Mouse (Mus musculus) adrenal gland (tissue): ENCODE results near the gene Tap2.

Experiments used
- intact Hi-C: fragments of 180-260 bp; cut with DNase I; formaldehyde crosslinking; loops from one replicate; pipeline ENCODE4 v1.15.1; 2025

Gene Tap2

GRCm38 (mm10) chr17:34193468-34193867 lies 9.9 kb upstream of the Tap2 start:
- intact Hi-C loops: no loop called here

- intact Hi-C loops: no loop called here
Observed at GRCm38 (mm10) chr17:34194723-34195122, 8.6 kb upstream of the Tap2 start.

GRCm38 (mm10) chr17:34196491-34196890 lies 6.8 kb upstream of the Tap2 start:
- intact Hi-C loops: no loop called here

- intact Hi-C loops: no loop called here
Observed at GRCm38 (mm10) chr17:34196941-34197894, 6.1 kb upstream of the Tap2 start, which contains the start of gene Psmb8. Gene Psmb8 (plus strand): TSS chr17:34197721.

GRCm38 (mm10) chr17:34197904-34198520 lies 5.3 kb upstream of the Tap2 start:
- intact Hi-C loops: loop anchor here (2.0 kb wide), 1 partner anchor 27 kb away; no protein-coding TSS in a partner anchor

GRCm38 (mm10) chr17:34198521-34198912 lies 4.8 kb upstream of the Tap2 start:
- intact Hi-C loops: loop anchor here (2.0 kb wide), 1 partner anchor 28 kb away; no protein-coding TSS in a partner anchor

- intact Hi-C loops: loop anchor here (2.0 kb wide), 1 partner anchor 28 kb away; no protein-coding TSS in a partner anchor
Observed at GRCm38 (mm10) chr17:34199050-34199619, 4.2 kb upstream of the Tap2 start.

- intact Hi-C loops: no loop called here
Observed at GRCm38 (mm10) chr17:34200047-34200446, 3.3 kb upstream of the Tap2 start.

- intact Hi-C loops: no loop called here
Observed at GRCm38 (mm10) chr17:34200772-34201505, 2.4 kb upstream of the Tap2 start.

GRCm38 (mm10) chr17:34201506-34202055 lies 1.7 kb upstream of the Tap2 start:
- intact Hi-C loops: no loop called here

- intact Hi-C loops: no loop called here
Observed at GRCm38 (mm10) chr17:34202760-34203442, 426 bp upstream of the Tap2 start.

- intact Hi-C loops: loop anchor here (2.0 kb wide), 1 partner anchor 30 kb away; no protein-coding TSS in a partner anchor
Observed at GRCm38 (mm10) chr17:34204303-34205010, 1.1 kb downstream of the Tap2 start.

- intact Hi-C loops: loop anchor here (2.0 kb wide), 1 partner anchor 30 kb away; no protein-coding TSS in a partner anchor
Observed at GRCm38 (mm10) chr17:34205021-34205745, 1.9 kb downstream of the Tap2 start.

- intact Hi-C loops: loop anchor here (2.0 kb wide), 1 partner anchor 29 kb away; no protein-coding TSS in a partner anchor
Observed at GRCm38 (mm10) chr17:34205746-34206176, 2.4 kb downstream of the Tap2 start.

GRCm38 (mm10) chr17:34206731-34207130 lies 3.4 kb downstream of the Tap2 start:
- intact Hi-C loops: no loop called here

GRCm38 (mm10) chr17:34207456-34207855 lies 4.1 kb downstream of the Tap2 start:
- intact Hi-C loops: no loop called here

GRCm38 (mm10) chr17:34207866-34208265 lies 4.5 kb downstream of the Tap2 start:
- intact Hi-C loops: no loop called here

- intact Hi-C loops: no loop called here
Observed at GRCm38 (mm10) chr17:34208421-34208820, 5.1 kb downstream of the Tap2 start.

GRCm38 (mm10) chr17:34209680-34210079 lies 6.4 kb downstream of the Tap2 start:
- intact Hi-C loops: no loop called here
